Mouse (Mus musculus): ENCODE measurements around the gene Ehbp1l1.

Ehbp1l1 gene

DNA sequence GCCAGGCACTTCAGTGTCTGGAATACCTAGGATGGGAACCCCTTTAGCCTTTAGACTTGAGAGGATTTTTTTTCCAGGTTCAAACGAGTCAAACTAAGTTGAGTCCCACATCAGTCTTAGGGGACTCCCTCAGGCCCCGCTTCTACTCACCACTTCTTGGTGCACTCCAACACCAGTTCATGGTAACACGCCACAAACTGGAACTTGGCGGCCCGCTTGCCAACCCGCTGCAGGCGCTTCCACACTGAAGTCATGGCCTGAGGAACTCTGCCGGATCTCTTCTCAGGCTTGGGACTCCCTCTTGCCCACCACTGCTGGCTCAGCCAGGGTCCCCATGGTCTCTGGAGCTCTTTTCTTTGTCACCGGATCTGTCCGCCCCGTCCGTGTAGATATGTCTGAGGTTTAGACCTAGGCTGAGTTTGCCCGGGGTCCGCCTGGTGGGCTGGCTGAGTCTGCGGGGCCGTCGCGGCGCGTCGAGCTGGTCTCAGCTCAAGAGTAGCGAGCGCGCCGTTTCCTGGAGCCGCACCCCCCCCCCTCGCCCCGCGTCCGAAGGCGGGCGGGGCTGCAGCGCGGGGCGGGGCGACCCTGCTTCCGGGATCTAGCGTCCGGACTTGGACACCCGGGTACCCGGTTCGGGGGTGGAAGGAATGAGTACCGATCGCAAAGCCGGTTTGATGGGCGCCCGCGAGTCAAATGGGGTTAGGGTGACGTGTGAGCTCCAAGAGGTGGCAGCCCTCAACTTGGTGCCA, at the start of gene Ehbp1l1:
Gene Ehbp1l1 (minus strand): TSS at position 551 of the 749 bp plus-strand sequence.
- DNase-seq (ENCODE audit: low spot score in 2 of 2) = peak; percentile 71 to 81

DNA sequence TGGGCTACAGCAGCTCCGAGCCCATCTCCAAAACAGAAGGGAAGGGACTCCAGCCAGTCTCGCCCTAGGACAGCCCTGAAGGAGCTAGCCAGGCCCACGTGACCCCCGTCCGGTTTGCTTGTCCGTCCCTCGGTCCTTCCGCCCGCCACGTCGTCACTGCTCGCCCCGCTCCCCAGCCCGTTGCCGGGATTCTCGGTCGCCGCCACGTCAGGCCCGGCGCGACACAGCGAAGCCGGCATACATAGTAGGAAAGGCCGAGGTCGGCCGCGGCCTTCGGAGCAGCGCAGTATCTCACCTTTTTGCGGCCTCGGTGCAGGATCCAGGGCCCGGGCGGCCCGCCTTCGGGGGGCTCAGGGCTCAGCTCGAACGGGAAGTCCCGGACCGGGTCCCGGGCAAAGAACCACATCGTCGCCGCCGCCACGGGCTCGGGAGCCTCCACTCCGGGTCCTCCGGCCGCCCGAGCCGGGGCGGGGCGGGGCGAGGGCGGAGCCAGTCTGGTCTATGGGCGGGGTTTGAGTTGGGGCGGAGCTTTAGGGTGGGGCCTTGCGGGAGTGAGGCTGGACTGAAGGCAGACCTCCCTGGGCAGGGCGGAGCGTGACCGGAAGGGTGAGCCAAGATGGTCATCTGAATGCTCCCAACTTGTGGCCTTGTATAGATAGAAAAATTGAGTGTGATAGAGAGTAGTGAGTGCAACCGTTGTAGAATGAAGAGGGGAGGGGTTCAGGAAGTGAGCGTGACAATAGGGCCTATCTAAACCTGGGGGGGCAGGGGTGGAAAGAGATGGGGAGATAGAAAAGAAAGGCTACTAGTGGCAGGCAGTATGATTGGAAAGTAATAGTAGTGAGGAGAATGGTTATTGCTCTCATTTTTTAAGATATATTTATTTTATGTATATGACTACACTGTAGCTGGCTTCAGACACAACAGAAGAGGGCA, 45.1 kb upstream of the Ehbp1l1 start, which contains the start of gene Scyl1:
Gene Scyl1 (minus strand): TSS at position 495 of the 936 bp plus-strand sequence.
- peak; percentile 96 to 98 for DNase-seq (ENCODE audit: low spot score in 2 of 2)

DNA sequence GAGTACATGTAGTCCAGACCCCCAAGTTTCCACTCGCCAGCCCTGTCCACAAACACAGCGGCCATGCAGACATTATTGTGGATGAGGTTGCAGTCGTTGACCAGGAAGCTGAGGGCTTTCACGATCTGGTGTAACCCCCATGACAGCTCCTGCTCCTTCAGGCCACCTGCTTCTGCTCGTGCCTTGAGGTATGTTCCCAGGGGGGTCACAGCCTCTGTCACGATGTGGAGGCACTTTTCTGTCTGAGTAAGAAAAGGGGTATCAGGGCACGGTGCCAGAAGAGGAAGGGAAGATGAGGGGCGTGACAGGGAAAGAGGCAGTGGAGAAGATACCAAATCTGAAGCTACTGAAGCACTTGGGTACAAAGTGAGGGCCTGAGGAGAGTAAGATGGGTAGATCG, 44.2 kb upstream of the Ehbp1l1 start:
- DNase-seq (ENCODE audit: low spot score in 2 of 2) = no peak

DNA sequence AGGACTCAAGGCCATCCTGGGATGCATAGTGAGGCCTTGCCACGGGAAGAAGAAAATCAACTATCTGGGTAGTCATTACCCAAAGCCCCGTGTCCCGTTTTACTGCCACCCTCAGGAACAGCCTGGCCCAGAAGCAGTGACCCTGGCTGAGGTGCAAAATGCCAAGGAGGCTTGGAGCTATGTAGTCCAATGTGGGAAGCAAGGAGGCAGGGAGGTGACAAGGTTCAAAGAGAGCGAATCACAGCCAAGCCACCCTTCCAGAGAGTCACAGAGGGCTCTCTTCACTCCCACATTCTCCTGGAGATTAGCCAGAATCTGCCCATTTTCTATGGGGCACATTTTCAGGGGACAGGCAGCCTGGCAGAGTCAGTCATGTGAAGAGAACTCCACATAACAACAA, 41.2 kb upstream of the Ehbp1l1 start:
- DNase-seq (ENCODE audit: low spot score in 2 of 2) = no peak

DNA sequence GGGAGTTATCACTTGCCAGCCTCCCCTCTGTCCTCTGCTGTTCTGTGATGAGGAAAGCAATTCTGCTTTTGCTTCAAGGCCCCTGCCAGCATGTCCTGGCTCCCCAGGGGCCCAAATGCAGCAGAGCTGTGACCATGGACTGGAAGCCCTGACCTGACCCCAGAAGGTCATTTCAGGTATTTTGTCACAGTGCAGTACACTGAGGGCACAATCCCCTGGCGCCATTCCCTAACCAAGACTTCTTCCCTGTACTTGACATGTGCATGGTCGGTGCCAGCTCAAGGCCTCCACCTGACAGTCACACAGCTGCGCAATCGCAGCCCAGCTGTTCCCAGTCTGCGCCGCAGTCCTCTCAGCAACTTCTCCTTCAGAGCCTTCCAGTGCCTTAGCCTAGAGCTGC, 37.0 kb upstream of the Ehbp1l1 start:
- DNase-seq (ENCODE audit: low spot score in 2 of 2) = no peak

DNA sequence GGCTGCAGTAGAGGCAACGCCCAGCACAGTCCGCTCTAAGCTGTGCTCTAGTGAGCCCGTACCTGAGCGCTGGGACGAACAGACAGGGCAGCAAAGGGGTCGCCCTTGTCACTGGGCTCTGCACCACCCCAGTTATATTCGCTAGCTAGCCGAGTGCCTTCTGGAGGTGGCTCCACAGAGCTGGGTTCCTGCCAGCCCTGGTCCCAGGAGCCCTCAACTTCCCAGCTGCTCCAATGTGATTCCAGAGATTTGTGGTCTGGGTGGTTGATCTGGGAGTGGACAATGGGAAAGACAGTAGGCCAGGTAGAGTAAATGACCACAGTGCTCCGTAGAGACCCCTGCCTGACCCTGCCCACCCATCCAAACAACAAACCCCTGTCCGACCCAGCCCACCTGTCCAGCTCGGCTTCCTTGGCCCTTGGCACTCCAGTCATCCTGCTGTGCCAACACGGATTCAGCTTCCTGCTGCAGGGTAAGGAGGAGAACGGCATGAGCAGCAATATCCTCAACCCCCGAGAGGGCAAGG, 32.8 kb upstream of the Ehbp1l1 start:
- DNase-seq (ENCODE audit: low spot score in 2 of 2) = no peak

DNA sequence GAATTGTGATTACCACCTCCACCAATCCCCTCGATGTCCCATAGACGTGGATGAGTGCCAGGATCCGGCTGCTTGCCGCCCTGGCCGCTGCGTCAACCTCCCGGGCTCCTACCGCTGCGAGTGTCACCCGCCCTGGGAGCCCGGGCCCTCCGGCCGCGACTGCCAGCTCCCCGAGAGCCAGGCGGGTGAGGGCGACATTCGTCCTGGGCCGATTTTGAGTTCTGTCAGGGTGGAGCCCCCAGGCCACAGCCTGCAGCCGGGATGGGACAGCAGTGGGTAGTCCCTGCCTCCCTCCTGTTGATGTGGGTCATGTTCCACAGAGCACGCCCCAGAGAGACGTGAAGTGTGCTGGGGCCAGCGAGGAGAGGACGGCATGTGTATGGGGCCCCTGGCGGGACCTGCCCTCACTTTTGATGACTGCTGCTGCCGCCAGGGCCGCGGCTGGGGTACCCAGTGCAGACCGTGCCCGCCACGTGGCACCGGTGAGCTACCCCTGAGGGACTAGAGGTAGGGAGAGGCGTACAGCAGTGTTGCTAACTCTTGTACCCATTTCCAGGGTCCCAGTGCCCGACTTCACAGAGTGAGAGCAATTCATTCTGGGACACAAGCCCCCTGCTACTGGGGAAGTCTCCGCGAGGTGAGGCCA, 31.0 kb upstream of the Ehbp1l1 start:
- peak in 1 of 2 experiments; percentile 58 for DNase-seq (ENCODE audit: low spot score in 2 of 2)

DNA sequence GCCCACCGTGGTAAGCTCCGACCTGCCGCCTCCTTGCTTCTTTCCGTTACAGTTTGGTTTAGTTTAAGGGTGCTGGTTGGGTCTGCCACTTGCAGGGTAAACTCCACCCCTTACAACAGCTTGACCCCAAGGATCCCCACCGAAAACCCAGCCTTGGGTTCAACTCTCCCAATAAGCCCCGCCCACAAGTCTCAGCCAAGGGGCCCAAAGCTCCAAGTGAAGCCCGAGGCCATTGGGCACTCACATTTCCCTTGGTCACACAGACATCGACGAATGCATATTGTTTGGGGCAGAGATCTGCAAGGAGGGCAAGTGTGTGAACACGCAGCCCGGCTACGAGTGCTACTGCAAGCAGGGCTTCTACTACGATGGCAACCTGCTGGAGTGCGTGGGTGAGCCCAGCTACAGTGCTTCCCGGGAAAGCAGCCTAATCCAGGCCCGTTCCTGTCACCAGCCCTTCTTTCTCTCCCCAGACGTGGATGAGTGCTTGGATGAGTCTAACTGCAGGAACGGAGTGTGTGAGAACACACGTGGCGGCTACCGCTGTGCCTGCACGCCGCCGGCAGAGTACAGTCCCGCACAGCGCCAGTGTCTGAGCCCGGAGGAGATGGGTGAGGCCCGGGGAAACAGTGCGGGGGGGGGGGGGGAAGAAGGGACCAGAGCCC, 30.3 kb upstream of the Ehbp1l1 start:
- DNase-seq (ENCODE audit: low spot score in 2 of 2) = peak in 1 of 2 experiments; percentile 56

DNA sequence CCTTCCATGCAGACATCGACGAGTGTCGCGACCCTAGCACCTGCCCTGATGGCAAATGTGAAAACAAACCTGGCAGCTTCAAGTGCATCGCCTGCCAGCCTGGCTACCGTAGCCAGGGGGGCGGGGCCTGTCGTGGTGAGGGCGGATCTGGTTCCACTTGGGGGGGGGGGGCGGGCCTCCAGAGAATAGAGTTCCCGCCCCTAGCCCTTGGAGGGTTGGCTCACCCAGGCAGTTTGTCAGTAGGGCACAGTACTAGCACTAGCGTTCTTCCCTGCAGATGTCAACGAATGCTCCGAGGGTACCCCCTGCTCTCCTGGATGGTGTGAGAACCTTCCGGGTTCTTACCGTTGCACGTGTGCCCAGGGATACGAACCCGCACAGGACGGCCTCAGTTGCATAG, 25.6 kb upstream of the Ehbp1l1 start:
- no peak for DNase-seq (ENCODE audit: low spot score in 2 of 2)

DNA sequence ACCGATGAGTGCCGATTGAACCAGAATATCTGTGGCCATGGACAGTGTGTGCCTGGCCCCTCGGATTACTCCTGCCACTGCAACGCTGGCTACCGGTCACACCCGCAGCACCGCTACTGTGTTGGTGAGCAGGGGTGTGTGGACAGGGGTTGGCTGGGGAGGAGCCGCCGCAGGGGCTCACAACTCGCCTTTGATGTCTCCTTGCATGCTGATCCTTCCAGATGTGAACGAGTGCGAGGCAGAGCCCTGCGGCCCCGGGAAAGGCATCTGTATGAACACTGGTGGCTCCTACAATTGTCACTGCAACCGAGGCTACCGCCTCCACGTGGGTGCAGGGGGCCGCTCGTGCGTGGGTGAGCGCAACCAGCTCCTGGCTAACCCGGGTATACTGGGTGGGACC, 24.8 kb upstream of the Ehbp1l1 start:
- DNase-seq (ENCODE audit: low spot score in 2 of 2) = no peak

DNA sequence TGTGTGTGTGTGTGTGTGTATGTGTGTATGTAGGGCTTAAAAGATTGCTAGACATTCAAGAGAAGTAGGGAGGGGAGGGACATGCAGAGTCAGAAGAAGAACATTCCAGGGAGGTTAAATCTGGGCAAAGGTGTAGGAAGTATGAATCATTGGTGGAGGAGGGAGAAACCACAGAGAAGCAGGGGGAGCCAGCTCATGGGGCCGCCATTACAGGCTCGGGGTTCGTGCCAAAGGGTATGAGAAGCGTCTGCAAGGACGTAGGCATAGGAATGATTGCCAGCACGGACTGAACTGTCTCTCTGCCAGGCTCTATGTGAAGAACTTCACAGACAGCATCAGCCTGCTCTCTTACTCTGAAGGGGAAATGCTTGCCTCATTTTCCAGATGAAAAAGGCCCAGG, 23.4 kb upstream of the Ehbp1l1 start:
- no peak for DNase-seq (ENCODE audit: low spot score in 2 of 2)

DNA sequence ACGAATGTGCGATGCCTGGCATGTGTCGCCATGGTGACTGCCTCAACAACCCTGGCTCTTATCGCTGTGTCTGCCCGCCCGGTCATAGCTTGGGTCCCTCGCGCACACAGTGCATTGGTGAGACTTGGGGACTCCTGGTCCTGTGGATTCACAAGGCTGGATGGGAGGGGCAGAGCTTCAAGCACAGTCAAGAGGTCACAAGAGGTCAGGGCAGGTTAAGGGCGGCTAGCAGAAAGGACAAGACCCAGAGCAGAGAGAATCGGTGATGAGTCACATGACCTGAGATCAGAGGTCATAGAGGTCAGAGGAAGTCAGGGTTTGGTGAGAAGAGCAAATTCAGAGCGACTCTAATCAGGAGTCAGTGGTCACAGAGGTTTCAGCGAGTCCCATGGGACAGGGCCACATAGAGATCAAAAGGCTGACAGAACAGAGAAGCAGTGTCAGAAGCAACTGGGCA, 20.8 kb upstream of the Ehbp1l1 start:
- DNase-seq (ENCODE audit: low spot score in 2 of 2) = no peak

DNA sequence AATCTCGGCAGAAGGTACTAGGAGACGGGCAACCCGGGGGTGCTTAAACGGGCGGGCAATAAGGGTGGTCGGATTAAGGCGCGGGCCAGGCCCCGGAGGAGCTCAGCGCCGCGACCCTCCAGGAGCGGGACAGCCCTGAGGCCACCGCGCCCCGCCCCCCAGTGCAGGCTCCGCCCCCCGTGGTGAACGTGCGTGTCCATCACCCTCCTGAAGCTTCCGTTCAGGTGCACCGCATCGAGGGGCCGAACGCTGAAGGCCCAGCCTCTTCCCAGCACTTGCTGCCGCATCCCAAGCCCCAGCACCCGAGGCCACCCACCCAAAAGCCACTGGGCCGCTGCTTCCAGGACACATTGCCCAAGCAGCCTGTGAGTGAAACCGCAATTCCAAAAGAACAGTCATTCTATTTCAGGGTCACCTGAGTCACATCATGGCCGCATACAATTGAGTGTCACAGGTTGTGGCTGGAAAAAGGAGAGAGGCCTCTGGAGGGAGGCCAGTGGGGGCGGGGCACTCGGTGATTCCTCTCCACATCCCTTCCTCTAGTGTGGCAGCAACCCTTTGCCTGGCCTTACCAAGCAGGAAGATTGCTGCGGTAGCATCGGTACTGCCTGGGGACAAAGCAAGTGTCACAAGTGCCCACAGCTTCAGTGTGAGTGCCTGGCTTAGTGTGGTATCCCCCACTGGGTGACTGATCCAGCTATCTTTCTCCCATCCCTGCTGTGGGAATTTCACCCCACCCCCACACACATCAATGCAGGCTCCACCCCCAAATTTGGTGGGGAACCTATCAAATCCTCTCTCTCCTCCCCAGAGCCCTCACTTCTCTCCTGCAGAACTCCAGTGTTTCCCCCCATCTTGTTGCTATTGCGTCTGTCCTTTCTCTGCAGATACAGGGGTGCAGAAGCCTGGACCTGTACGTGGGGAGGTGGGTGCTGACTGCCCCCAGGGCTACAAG, 19.9 kb upstream of the Ehbp1l1 start:
- DNase-seq (ENCODE audit: low spot score in 2 of 2) = no peak

DNA sequence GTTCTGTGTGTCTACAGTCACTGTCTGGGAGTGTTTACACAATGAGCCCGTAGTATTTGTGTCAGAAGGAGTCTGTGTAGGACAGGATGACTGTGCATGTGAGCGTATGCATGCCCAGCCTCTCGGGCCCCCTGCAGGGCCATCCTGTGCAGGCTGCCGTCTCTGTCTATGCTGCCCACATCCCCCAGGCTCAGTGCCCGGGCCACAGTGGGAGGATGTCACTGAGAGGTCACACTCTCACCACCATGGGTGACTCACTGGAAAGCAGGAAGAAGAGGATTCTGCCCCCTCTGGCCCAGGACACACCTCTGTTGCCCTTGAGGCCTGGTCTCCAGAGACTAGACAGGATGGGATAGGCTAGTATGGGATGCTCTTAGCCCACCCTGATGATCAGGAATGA, 17.5 kb upstream of the Ehbp1l1 start:
- no peak for DNase-seq (ENCODE audit: low spot score in 2 of 2)

DNA sequence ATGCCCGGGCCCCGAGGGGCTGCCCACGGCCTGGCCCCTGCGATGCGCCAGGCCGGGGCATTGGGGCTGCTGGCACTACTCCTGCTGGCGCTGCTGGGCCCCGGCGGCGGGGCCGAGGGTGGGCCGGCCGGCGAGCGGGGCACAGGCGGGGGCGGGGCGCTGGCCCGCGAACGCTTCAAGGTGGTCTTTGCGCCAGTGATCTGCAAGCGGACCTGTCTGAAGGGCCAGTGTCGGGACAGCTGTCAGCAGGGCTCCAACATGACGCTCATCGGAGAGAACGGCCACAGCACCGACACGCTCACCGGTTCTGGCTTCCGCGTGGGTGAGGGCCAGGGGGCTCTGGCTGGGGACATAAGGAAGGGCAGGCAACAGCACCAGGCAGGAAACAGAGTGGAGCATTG, 16.1 kb upstream of the Ehbp1l1 start:
- no peak for DNase-seq (ENCODE audit: low spot score in 2 of 2)

DNA sequence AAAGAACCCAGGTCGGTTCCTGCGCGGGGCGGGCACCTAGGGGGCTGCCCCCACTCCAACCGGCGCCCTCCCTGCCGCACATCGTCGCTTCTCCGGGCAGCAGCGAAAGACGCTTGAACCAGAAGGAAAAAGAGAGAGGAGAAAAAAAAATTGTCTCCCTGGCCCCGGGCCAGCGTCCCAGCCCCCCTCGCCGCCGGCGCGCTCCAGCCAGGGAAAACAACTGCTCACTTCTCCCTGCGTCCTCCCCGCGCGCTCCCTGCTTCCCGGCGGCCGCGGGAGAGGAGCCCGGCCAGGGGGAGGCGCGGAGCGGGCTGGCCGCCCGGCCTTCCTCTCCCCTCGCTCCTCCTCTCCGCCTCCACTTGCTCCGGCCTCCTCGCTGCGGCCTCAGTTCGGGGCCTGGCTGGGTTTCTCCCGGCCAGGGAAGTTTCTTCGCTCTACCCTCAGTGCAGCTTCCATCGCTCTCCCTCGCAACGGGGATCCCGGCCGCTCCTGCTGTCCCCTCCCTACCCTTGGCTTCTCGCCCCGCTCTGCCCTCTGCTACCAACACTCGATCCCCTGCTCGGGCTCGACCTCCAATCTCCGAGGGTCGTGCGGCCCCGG, 15.6 kb upstream of the Ehbp1l1 start:
- DNase-seq (ENCODE audit: low spot score in 2 of 2) = peak; percentile 88 to 91

DNA sequence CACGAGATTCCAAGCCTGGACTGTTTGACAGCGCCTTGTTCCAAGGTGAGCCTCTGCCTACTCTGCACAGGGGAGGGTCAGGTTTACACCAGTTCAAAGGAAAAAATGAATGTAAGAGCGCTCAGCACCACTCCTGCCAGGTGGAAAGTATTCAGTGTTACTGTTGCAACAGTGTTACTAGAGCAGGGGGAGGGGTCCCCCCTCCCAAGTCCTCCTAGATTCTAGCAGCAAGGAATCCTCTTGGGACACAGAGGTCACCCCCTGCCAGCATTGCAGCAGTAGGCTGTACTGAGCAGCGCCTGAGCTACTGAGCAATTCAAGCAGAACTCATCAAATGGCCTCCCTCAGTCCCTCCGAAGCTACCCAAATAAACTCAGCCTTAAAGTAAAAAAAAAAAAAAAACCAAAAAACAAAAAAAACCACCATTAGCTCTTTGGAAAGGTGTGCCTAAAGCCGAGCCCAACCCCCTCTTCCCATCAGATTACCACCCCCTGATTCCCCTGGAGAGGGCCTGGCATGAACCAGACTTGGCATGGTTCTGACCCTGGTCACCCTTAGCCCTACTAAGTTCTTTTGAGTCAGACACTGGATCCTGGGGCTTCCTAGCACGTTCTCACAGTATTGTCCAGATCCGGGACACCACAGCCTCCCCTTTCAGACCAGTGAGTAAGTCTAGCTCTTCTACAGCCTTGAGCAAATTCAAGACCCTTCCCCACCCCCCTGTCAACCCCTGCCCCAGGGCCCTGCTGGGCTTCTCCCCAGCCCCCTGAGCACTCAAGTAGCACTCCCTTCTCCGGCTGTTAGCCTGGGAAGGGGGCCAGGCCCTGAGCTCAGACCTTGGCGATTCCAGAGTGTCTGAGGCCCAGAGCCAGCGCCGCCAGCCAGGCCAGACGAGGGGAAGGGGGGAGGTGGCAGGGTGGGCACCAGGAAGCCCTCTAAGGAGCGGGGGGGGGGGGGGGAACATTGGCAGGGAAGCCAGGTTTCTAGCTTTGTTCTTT, 14.5 kb upstream of the Ehbp1l1 start, which contains the start of gene Ltbp3:
Gene Ltbp3 (plus strand): TSS at position 585 of the 998 bp plus-strand sequence.
- DNase-seq (ENCODE audit: low spot score in 2 of 2) = peak; percentile 85 to 88

DNA sequence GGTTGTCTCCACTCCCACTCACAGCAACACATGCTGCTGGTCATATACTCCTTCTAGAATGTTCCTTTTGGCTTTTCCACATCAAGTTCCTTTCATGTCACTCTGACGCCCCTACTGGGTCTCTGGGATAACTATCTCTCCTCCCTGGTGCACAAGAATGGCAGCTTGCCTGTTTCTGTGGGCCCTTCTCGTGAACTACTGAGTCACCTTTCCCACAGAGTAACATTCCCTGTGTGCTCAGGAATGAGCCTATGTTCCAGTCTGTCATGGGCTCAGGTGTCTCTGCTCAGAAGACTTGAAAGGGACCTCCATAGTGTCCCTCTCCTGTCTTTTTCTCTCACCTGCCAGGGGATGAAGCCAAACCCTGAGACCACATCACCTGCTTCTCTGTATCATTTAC, 13.3 kb upstream of the Ehbp1l1 start:
- no peak for DNase-seq (ENCODE audit: low spot score in 2 of 2)

All from urinary bladder, postnatal 4 days (tissue).